Mouse (Mus musculus) natural killer cell, adult 2 months (primary cell): ENCODE results near the gene Snx3.

ENCODE experiments used
- DNase-seq, 2 experiments: peaks; one replicate each; pipeline ENCODE4 v3.0.0; 2022; ENCODE audit warnings: low spot score in 2 of 2

Gene Snx3

GRCm38 (mm10) chr10:42504096-42504710, 2.4 kb downstream of the Snx3 start:
- no peak for DNase-seq

GRCm38 (mm10) chr10:42510141-42510540, 8.3 kb downstream of the Snx3 start:
- DNase-seq = no peak

- DNase-seq = no peak
Observed at GRCm38 (mm10) chr10:42511184-42512135, 9.6 kb downstream of the Snx3 start.

- no peak for DNase-seq
Observed at GRCm38 (mm10) chr10:42514125-42514524, 12.3 kb downstream of the Snx3 start.

- DNase-seq = no peak
Observed at GRCm38 (mm10) chr10:42518363-42518762, 16.5 kb downstream of the Snx3 start.

GRCm38 (mm10) chr10:42521315-42521981, 19.6 kb downstream of the Snx3 start:
- no peak for DNase-seq

GRCm38 (mm10) chr10:42522912-42523311, 21.1 kb downstream of the Snx3 start:
- no peak for DNase-seq

- DNase-seq = no peak
Observed at GRCm38 (mm10) chr10:42523556-42524162, 21.8 kb downstream of the Snx3 start.

GRCm38 (mm10) chr10:42525682-42526081, 23.9 kb downstream of the Snx3 start:
- no peak for DNase-seq

GRCm38 (mm10) chr10:42533836-42534453, 32.1 kb downstream of the Snx3 start:
- no peak for DNase-seq

- DNase-seq = no peak
Observed at GRCm38 (mm10) chr10:42537571-42538316, 35.9 kb downstream of the Snx3 start.

GRCm38 (mm10) chr10:42545707-42546503, 44.1 kb downstream of the Snx3 start:
- DNase-seq = no peak

GRCm38 (mm10) chr10:42546507-42546906, 44.7 kb downstream of the Snx3 start:
- DNase-seq = no peak

GRCm38 (mm10) chr10:42559581-42560200, 57.9 kb downstream of the Snx3 start:
- DNase-seq = no peak

GRCm38 (mm10) chr10:42562272-42562671, 60.4 kb downstream of the Snx3 start:
- no peak for DNase-seq

GRCm38 (mm10) chr10:42572567-42572966, 70.7 kb downstream of the Snx3 start:
- DNase-seq = no peak

- DNase-seq = no peak
Observed at GRCm38 (mm10) chr10:42572971-42573370, 71.1 kb downstream of the Snx3 start.

- DNase-seq = no peak
Observed at GRCm38 (mm10) chr10:42574639-42575038, 72.8 kb downstream of the Snx3 start.

- no peak for DNase-seq
Observed at GRCm38 (mm10) chr10:42577525-42578280, 75.9 kb downstream of the Snx3 start.
